Mouse (Mus musculus) ES-E14 (cell line): ENCODE measurements around the gene Gjb4. TPM values are rescaled to one million over a fixed set of nuclear protein-coding genes. Genes with fewer than 3 reads are reported as not detected.
A peak's percentile ranks its signal among the peaks of the same experiment; 100 is the strongest.

Source experiments
- DNase-seq: peaks from one replicate; pipeline ENCODE4 v3.0.0-alpha.2; 2013; ENCODE audit warnings: low read depth, low spot score
- H3K27ac ChIP-seq: 2 replicates; pipeline ENCODE4 v1.5.1; 2012; ENCODE audit warnings: low read depth, mild to moderate bottlenecking, low read length, moderate library complexity, mixed read lengths; ENCODE audit not compliant: poor library complexity, insufficient read depth, severe bottlenecking
- H3K36me3 ChIP-seq: 2 replicates; pipeline ENCODE4 v1.6.1; 2012; ENCODE audit warnings: mild to moderate bottlenecking, low read length, moderate library complexity, mixed read lengths; ENCODE audit not compliant: control insufficient read depth, poor library complexity, insufficient read depth, severe bottlenecking
- H3K4me1 ChIP-seq, 2 experiments: fragments of 150-350 bp in 1 of 2; sonication (generic) in 1 of 2; 2 replicates each; pipeline ENCODE4 v1.6.1; 2012; ENCODE audit warnings: low read length in 2 of 2, mild to moderate bottlenecking in 1 of 2, mixed read lengths in 1 of 2; ENCODE audit not compliant: control insufficient read depth in 2 of 2, insufficient read depth in 2 of 2, poor library complexity in 1 of 2
- H3K4me3 ChIP-seq, 2 experiments: fragments of 150-350 bp in 1 of 2; sonication (generic) in 1 of 2; 2 replicates each; pipeline ENCODE4 v1.5.1; 2012; ENCODE audit warnings: low read length in 2 of 2, low read depth in 1 of 2, mild to moderate bottlenecking in 1 of 2, mixed read lengths in 1 of 2; ENCODE audit not compliant: insufficient read depth in 1 of 2, poor library complexity in 1 of 2, severe bottlenecking in 1 of 2
- H3K9ac ChIP-seq: 2 replicates; pipeline ENCODE4 v1.6.1; 2012; ENCODE audit warnings: low read depth, mild to moderate bottlenecking, low read length, mixed read lengths; ENCODE audit not compliant: poor library complexity, insufficient read depth, severe bottlenecking
- H3K9me3 ChIP-seq: fragments of 150-350 bp; sonication (generic); 2 replicates; pipeline ENCODE4 v1.6.1; 2012; ENCODE audit warnings: low read depth, mild to moderate bottlenecking, low read length; ENCODE audit not compliant: control insufficient read depth, insufficient read depth
- CHD2 ChIP-seq: IDR thresholded peaks from 2 replicates; pipeline ENCODE4 v1.6.1; 2014; ENCODE audit warnings: mild to moderate bottlenecking, low read depth, low read length, inconsistent platforms
- HCFC1 ChIP-seq: IDR thresholded peaks from 2 replicates; pipeline ENCODE4 v1.6.1; 2012; ENCODE audit warnings: low read length, inconsistent platforms, borderline replicate concordance; ENCODE audit not compliant: insufficient read depth
- MAFK ChIP-seq: IDR thresholded peaks from 2 replicates; pipeline ENCODE4 v1.6.1; 2014; ENCODE audit warnings: mild to moderate bottlenecking, low read depth, low read length, inconsistent platforms; ENCODE audit not compliant: insufficient read depth
- ZC3H11A ChIP-seq: IDR thresholded peaks from 2 replicates; pipeline ENCODE4 v1.6.1; 2012; ENCODE audit warnings: low read depth, mild to moderate bottlenecking, inconsistent platforms, low read length, borderline replicate concordance
- ZNF384 ChIP-seq: IDR thresholded peaks from 2 replicates; pipeline ENCODE4 v1.6.1; 2012; ENCODE audit warnings: low read depth, low read length, inconsistent platforms
- in situ Hi-C, 2 experiments: fragments of 600-800 bp; cut with MboI; formaldehyde crosslinking; loops; one replicate each; pipeline ENCODE4 v1.15.1; 2025; ENCODE audit warnings: low sequenced_read_pairs in 2 of 2, inconsistent platforms in 1 of 2; ENCODE audit not compliant: unreplicated experiment in 2 of 2
- total RNA-seq: library from RNA; depleted of rRNA; stranded (reverse); fragments of 300-350 nt; gene quantifications from 2 replicates; pipeline ENCODE4 v1.2.3, GENCODE M21; 2012; rRNA removed

Gene Gjb4
- 1.6 and 4.5 TPM in 2 replicates for total RNA-seq

DNA sequence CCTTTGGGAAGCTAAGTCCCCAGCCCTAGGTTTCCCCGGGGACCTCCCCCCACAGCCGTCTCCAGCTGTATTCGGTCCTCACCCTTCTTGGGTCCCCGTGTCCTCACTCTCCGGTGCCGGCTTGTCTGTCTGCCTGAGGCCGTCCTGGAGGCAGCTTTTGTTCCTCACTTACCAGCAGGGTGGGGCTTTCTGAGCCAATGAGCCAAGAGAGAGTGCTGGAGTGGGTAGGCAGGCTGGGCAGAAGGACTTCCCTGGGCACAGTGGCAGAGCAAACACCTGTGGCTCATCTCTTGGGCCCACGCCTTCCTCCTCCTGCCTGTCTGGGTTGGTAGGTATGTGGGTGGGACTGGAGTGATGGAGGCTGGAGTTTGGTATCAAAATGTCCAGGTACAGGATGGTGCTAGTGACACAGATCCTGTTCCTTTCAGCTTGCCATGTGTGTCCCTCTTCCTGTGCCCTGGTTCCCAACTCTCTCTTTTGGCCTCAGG is at the start of gene Gjb4:
Gene Gjb4, minus strand, starts transcription at position 131 of the 488 bp plus-strand sequence.
- peaks cover 5 to 35% of the 10 kb centered on the region in 2 experiments; a peak in 2 of 4 replicates for H3K4me1 ChIP-seq
- TF ChIP-seq ZNF384: no peak
- no peak for TF ChIP-seq ZC3H11A
- TF ChIP-seq CHD2: no peak
- TF ChIP-seq MAFK: no peak
- no peak for TF ChIP-seq HCFC1
- in situ Hi-C loops: no loop called here
- H3K9ac ChIP-seq: peak within 1 kb of the TSS; percentile 41; the same call in 1 of the 2 replicates
- H3K36me3 ChIP-seq: peaks cover 18% of the 10 kb centered on the region
- no peak within 1 kb of the TSS; the same call in 1 of the 2 replicates for H3K27ac ChIP-seq
- no peaks in the 10 kb centered on the region for H3K9me3 ChIP-seq
- H3K4me3 ChIP-seq: no peak within 1 kb of the TSS
- no peak for DNase-seq

DNA sequence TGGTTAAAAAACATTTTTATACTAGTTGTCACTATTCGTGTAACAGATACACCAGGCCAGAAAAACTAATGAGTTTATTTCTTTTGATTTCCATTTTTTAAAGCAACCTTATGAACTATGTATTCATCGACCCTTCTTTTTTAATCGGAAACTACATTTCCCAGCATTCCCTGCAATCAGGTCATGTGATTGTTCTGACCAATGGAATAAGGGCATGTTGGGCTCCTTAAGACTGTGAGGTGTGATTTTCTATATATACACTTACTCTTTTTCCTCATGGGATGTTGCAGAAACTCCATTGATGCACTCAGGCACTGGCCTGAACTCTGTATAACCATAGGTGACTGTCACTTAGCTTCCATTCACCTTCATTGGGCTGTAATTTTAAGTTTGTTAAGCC is 48.7 kb upstream of the Gjb4 start:
- no peaks in the 10 kb centered on the region for H3K36me3 ChIP-seq
- H3K9me3 ChIP-seq: no peaks in the 10 kb centered on the region
- no peak overlapping the region for H3K4me3 ChIP-seq
- H3K4me1 ChIP-seq: no peaks in the 10 kb centered on the region
- TF ChIP-seq CHD2 (0 out of 2 replicates have a peak, but pooled peaks have one; percentile 64), HCFC1 (peak; percentile 96), MAFK (no peak)
- H3K27ac ChIP-seq: no peak overlapping the region
- H3K9ac ChIP-seq: no peak overlapping the region
- DNase-seq: no peak
- in situ Hi-C loops: no loop called here

DNA sequence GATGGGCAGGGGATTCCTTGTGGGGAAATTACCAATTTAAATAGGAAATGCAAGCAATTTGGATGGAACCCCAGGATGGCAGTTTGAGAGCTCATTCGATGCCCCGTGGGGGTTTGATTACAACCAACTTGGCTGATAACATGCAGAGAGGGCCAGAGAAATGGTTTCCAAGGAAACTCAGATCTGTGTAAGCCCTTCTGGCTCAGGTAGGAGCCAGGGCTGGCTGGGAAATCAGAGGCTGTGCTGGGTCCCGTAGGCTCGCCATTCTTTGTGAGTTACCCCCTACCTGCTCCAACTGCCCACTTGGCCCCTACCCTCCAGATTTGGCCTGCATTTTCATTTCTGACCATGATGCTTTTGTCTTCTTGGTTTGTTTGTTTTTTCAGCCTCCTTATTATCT is 48.3 kb upstream of the Gjb4 start:
- in situ Hi-C loops: no loop called here
- TF ChIP-seq MAFK (no peak), HCFC1 (no peak), ZNF384 (no peak), ZC3H11A (no peak), CHD2 (no peak)
- no peaks in the 10 kb centered on the region for H3K9me3 ChIP-seq
- no peaks in the 10 kb centered on the region for H3K36me3 ChIP-seq
- no peak overlapping the region for H3K4me3 ChIP-seq
- H3K4me1 ChIP-seq: no peaks in the 10 kb centered on the region
- no peak overlapping the region for H3K27ac ChIP-seq
- no peak overlapping the region for H3K9ac ChIP-seq
- DNase-seq: no peak

DNA sequence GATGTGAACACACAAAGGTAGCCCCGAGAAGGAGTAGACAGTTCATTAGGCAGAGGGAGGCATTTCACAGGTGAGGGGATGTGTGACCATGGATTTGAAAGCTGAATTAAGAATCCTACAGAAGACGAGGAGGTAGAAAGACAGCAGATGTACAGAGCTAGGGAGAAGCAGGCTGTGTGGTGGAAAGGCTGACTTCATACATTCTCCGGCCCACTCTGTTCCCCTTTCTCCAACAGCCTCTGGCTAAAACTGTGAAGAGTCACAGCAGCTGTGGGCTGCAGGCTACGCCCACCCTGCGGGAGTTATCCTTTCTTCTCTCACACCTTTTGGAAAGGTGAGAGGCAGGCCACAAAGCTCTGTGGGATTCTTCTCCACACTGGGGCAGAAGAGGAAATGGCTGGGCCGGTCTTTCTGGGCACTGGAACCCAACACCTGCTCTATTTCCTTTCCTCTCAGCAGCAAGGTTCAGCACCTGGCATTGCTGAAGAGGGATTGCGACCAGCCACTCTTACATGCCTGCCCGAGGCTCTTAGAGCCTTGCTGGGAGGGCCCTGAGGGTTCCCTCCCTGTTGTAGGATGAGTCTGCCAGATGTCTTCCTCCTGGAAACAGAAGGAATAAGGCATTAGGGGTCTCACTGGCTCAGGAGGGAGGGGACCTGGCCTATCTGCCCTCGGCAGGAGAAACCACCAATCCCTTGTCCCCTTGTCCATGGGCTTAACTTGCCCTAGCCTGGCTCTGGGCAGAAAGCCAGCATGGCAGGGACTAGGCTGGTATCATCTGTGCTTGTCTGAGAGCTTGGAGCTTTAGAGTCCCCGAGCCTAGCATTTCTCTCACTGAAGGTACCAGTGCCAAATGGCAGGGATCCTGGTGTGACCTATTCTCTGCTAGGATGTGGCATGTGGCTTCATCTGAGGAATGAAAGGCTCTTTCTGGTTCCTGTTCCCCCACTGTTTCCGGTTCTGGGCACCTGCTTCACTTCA is 46.6 kb upstream of the Gjb4 start:
- Histone ChIP-seq H3K9ac (no peak overlapping the region), H3K9me3 (no peaks in the 10 kb centered on the region), H3K36me3 (no peaks in the 10 kb centered on the region), H3K27ac (no peak overlapping the region), H3K4me3 (no peak overlapping the region), H3K4me1 (no peaks in the 10 kb centered on the region)
- TF ChIP-seq HCFC1 (no peak), CHD2 (no peak), ZC3H11A (no peak), ZNF384 (no peak), MAFK (no peak)
- DNase-seq: no peak
- in situ Hi-C loops: no loop called here
